Mouse (Mus musculus) C2C12 (cell line): Measurements from ENCODE around the gene Il2rb. TPM values are rescaled to one million over a fixed set of nuclear protein-coding genes. Genes with fewer than 3 reads are reported as not detected.

Experiments
- H3K27me3 ChIP-seq: one replicate; pipeline ENCODE4 v1.6.1; 2011; ENCODE audit not compliant: control insufficient read depth, insufficient read depth, insufficient read length
- H3K36me3 ChIP-seq: one replicate; pipeline ENCODE4 v1.6.1; 2011; ENCODE audit not compliant: control insufficient read depth, insufficient read depth
- H3K4me3 ChIP-seq: one replicate; pipeline ENCODE4 v1.5.1; 2011; ENCODE audit warnings: mild to moderate bottlenecking, control low read depth; ENCODE audit not compliant: poor library complexity, insufficient read depth, severe bottlenecking
- H3K79me2 ChIP-seq: one replicate; pipeline ENCODE4 v1.6.1; 2011; ENCODE audit not compliant: control insufficient read depth, insufficient read depth
- H3K79me3 ChIP-seq: one replicate; pipeline ENCODE4 v1.6.1; 2011; ENCODE audit warnings: low read depth, control low read depth
- H3ac ChIP-seq: one replicate; pipeline ENCODE3; 2011; ENCODE audit warnings: low read depth; ENCODE audit not compliant: control insufficient read depth, insufficient read length
- CEBPB ChIP-seq: IDR thresholded peaks from one replicate; pipeline ENCODE4 v1.6.1; 2011; ENCODE audit warnings: low read depth, mild to moderate bottlenecking, control low read depth, moderate library complexity
- CTCF ChIP-seq: IDR thresholded peaks from one replicate; pipeline ENCODE4 v1.5.1; 2011; ENCODE audit not compliant: control insufficient read depth, insufficient read depth, insufficient read length
- FOSL1 ChIP-seq: IDR thresholded peaks from one replicate; pipeline ENCODE4 v1.8.0; 2011; ENCODE audit warnings: mild to moderate bottlenecking, low read length; ENCODE audit not compliant: poor library complexity, insufficient read depth, severe bottlenecking
- MAX ChIP-seq: IDR thresholded peaks from one replicate; pipeline ENCODE4 v1.6.1; 2011; ENCODE audit warnings: mild to moderate bottlenecking, control low read depth
- MYOD1 ChIP-seq: IDR thresholded peaks from one replicate; pipeline ENCODE4 v1.6.1; 2011; ENCODE audit warnings: low read depth; ENCODE audit not compliant: control insufficient read depth, insufficient read length
- MYOG ChIP-seq: IDR thresholded peaks from one replicate; pipeline ENCODE4 v1.6.1; 2011; ENCODE audit not compliant: control insufficient read depth, insufficient read length; ENCODE audit errors: extremely low read depth
- USF1 ChIP-seq: IDR thresholded peaks from one replicate; pipeline ENCODE4 v1.6.1; 2011; ENCODE audit warnings: low read depth, mild to moderate bottlenecking, control low read depth, moderate library complexity
- polyA plus RNA-seq: library from polyadenylated mRNA; unstranded; fragments of >200 nt; fragmentation: generic; extraction: Trizol; gene quantifications from one replicate; pipeline ENCODE4 v1.2.1, GENCODE M21; 2012; ENCODE audit warnings: missing spikeins

Gene Il2rb
- polyA plus RNA-seq, 1 experiment = 0.01 TPM

DNA sequence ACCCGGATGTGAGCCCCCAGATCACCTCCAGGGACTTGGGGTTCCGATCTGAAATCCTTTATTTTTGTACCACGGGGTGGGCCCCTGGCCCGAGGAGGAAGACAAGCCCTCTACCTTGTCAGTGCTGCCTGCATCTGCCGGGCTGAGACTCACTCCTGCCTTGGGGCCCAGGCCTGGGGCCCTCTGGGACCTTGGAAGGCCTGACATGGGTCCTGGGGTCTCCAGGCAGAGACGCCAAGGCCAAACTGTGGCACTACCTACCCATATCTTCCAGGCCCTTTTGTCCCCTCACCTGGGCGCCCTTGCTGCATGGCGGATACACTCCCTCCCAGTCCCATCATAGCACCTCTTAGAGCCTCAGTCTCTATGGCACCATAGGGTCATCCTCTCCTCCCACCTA lies 56.6 kb downstream of the Il2rb start:
- Histone ChIP-seq H3K4me3 (no peak overlapping the region), H3K27me3 (no peaks in the 10 kb centered on the region), H3ac (no peak overlapping the region), H3K79me3 (no peaks in the 10 kb centered on the region), H3K79me2 (no peaks in the 10 kb centered on the region), H3K36me3 (peaks cover 29% of the 10 kb centered on the region)
- TF ChIP-seq USF1 (no peak), MYOG (no peak), CTCF (no peak), MAX (no peak), FOSL1 (no peak), CEBPB (no peak), MYOD1 (no peak)

DNA sequence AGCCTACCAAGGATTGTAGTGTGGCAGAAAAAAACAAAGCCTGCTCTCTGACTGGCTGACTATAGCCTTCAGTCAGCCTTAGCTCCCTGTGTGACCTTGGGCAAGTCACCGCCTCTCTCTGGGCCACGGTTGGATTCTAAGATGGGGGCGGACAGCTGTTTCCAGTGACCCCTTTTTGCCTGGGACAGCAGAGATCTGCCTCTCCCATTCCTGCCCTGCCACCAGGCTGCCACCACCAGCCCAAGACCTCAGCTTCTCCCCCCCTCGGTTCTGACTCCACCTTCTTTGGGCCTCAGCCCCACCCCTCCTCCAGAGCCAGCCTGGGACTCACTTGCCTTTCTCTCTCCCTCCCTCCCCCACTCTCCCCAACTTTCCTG lies 57.1 kb downstream of the Il2rb start:
- Histone ChIP-seq H3K4me3 (no peak overlapping the region), H3K79me3 (no peaks in the 10 kb centered on the region), H3K36me3 (peaks cover 33% of the 10 kb centered on the region), H3K27me3 (no peaks in the 10 kb centered on the region), H3ac (peak overlapping the region; percentile 26), H3K79me2 (no peaks in the 10 kb centered on the region)
- TF ChIP-seq CTCF (no peak), MAX (no peak), CEBPB (no peak), MYOG (no peak), FOSL1 (no peak), MYOD1 (no peak), USF1 (no peak)

DNA sequence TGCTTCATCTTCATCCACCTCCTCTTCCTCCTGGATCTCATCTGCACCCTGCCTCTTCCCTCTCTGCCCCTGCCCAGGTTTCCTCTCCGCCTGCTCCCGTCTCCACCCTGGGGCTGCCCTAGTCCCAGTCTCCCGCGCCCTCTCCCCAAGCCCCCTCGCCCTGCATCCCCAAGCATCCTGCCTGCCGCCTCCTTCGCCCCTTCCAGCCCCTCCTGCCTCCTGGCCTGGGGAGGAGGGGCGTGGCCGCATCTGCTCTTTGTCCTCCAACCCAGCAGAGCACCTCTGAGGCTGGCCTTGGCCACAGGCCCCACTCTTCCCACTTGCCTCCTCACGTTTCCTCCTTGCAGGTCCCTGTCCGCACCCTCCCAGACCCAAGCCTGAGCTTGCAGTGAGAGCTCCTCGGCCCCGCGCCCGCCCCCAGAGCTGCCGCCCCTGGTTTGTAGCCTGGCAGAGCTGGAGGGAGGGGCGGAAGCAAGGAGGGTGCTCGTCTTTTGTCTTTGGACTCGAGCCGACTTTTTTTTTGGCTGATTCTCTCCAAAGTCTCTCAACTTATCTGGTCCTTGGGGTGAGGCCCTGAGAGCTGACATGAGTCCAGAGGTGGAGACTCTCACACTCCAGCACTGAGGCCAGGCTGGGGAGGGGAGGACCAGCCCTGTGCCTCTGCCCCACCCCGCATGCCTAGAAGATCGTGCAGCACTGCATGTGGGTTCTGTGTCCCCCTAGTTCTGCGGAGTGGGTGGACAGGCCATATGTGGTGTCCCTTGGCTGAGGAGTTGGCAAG lies 57.6 kb downstream of the Il2rb start:
- Histone ChIP-seq H3K79me3 (no peaks in the 10 kb centered on the region), H3ac (peak overlapping the region; percentile 38), H3K27me3 (no peaks in the 10 kb centered on the region), H3K79me2 (no peaks in the 10 kb centered on the region), H3K36me3 (peaks cover 39% of the 10 kb centered on the region), H3K4me3 (no peak overlapping the region)
- TF ChIP-seq USF1 = no peak
- no peak for TF ChIP-seq CEBPB
- TF ChIP-seq MAX = no peak
- TF ChIP-seq MYOD1 = no peak
- TF ChIP-seq MYOG = no peak
- no peak for TF ChIP-seq CTCF
- no peak for TF ChIP-seq FOSL1

DNA sequence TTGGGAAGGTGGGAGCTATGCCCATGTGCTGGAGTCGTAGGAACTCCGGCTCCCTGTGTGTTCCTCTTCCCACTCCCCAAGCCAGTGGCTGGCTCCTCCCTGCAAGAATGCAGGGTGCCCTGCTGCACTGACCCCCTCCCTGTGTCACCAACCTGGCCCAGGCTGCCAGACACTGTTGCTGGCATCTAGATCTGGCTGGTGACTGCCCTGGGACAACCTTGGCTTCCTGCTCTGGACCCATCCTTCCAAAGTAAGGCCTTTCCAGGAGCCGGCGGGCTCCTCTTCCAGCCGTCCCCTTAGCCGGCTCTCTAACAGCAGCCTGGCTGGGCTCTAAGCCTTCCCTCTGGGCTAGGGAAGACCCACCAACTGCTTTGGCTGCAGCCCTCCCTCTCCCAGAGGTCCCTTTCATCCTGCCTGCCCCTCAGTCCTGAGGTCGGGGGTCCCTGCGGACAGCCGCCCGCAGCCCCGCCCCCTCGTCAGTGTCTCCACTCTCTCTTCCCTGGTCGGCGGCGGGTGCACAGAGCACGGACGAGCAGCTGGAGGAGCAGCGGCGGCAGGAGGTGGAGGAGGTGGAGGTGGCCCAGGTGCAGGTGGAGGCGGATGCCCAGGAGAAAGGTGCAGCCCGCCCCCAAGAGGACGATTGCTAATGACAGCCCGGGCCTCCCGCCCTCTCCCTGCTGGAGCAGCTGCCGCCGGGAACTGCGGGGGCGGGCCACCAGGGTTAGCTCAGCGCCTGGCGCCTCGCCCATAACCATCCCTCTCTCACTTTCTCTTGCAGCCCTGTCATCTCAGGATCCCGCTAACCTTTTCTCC lies 58.5 kb downstream of the Il2rb start:
- peak; percentile 80 for TF ChIP-seq MYOD1
- no peak for TF ChIP-seq CEBPB
- TF ChIP-seq USF1 = no peak
- TF ChIP-seq FOSL1 = no peak
- peak; percentile 67 for TF ChIP-seq CTCF
- no peak for TF ChIP-seq MYOG
- Histone ChIP-seq H3K79me3 (no peaks in the 10 kb centered on the region), H3K27me3 (no peaks in the 10 kb centered on the region), H3K36me3 (peaks cover 46% of the 10 kb centered on the region), H3K4me3 (no peak overlapping the region), H3ac (no peak overlapping the region), H3K79me2 (no peaks in the 10 kb centered on the region)

DNA sequence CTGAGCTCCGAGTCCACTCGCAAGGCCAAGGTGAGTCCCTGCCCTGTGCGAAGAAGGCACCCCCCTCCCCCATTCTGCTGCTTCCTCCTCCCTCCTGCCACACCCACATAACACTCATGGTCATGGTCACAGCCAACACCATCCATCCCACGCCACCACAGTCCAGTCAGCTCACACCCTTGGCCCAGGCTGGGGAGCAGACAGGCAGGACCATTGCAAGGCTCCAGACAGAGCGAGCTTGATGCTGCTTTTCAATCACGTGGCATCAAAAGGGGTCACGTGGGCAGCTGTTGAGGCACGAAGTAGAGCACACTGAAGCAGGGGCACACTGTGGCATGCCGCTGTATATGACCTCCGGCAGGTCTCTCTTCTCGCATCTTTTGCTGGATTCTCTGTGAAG lies 59.4 kb downstream of the Il2rb start:
- TF ChIP-seq CEBPB (no peak), MAX (no peak), USF1 (peak; percentile 24), FOSL1 (no peak)
- H3K36me3 ChIP-seq = peaks cover 55% of the 10 kb centered on the region

More for the DNA sequence above, 59.4 kb downstream of the Il2rb start:
- no peak overlapping the region for H3K4me3 ChIP-seq
- no peaks in the 10 kb centered on the region for H3K27me3 ChIP-seq
- H3K79me2 ChIP-seq = peaks cover 5% of the 10 kb centered on the region
- no peaks in the 10 kb centered on the region for H3K79me3 ChIP-seq
- no peak overlapping the region for H3ac ChIP-seq
